Mouse (Mus musculus) midbrain, embryonic 14.5 days (tissue): ENCODE results near the gene Olfr486. TPM values are rescaled to one million over a fixed set of nuclear protein-coding genes. Genes with fewer than 3 reads are reported as not detected.

Experiments used
- ATAC-seq: fragments of 200-750 bp; cut with Nextera tagmentation; 2 replicates; pipeline ENCODE4 v1.8.0; 2017; ENCODE audit warnings: moderate number of reproducible peaks, moderate library complexity; ENCODE audit not compliant: low FRiP score, low TSS enrichment
- DNase-seq: peaks from one replicate; pipeline ENCODE4 v3.0.0-alpha.2; 2015
- H3K27ac ChIP-seq: fragments of 300-500 bp; sonication (generic); replicated peaks from 2 replicates; pipeline ENCODE4 v1.5.1; 2014; ENCODE audit warnings: mild to moderate bottlenecking, low read depth, low read length, moderate library complexity
- H3K27me3 ChIP-seq: fragments of 300-500 bp; sonication (generic); 2 replicates; pipeline ENCODE4 v1.6.1; 2014; ENCODE audit warnings: low read length, control low read depth, mixed read lengths; ENCODE audit not compliant: control insufficient read depth, insufficient read depth
- H3K36me3 ChIP-seq: fragments of 300-500 bp; sonication (generic); 2 replicates; pipeline ENCODE4 v1.6.1; 2014; ENCODE audit warnings: low read length, control low read depth; ENCODE audit not compliant: control insufficient read depth, insufficient read depth
- H3K4me1 ChIP-seq: fragments of 300-500 bp; sonication (generic); 2 replicates; pipeline ENCODE4 v1.6.1; 2014; ENCODE audit warnings: mild to moderate bottlenecking, antibody characterized with exemption, low read length, control low read depth; ENCODE audit not compliant: control insufficient read depth, insufficient read depth
- H3K4me2 ChIP-seq: fragments of 300-500 bp; sonication (generic); 2 replicates; pipeline ENCODE4 v1.6.1; 2014; ENCODE audit warnings: mild to moderate bottlenecking, low read length, moderate library complexity
- H3K4me3 ChIP-seq: fragments of 300-500 bp; sonication (generic); replicated peaks from 2 replicates; pipeline ENCODE4 v1.5.1; 2014; ENCODE audit warnings: low read depth, low read length
- H3K9ac ChIP-seq: fragments of 300-500 bp; sonication (generic); replicated peaks from 2 replicates; pipeline ENCODE4 v1.6.1; 2014; ENCODE audit warnings: mild to moderate bottlenecking, low read length, moderate library complexity
- H3K9me3 ChIP-seq: fragments of 300-500 bp; sonication (generic); 2 replicates; pipeline ENCODE4 v1.6.1; 2016; ENCODE audit warnings: low read length, control low read depth, mixed read lengths; ENCODE audit not compliant: control insufficient read depth
- polyA plus RNA-seq: library from polyadenylated mRNA; unstranded; fragments of >200 nt; fragmentation: Nextera tagmentation; extraction: Ambion mirVana; gene quantifications from 2 replicates; pipeline ENCODE4 v1.2.1, GENCODE M21; 2014

Gene Olfr486
- polyA plus RNA-seq, 1 experiment from 2014 or later: not detected

GRCm38 (mm10) chr7:108127349-108127748 lies 45.2 kb downstream of the Olfr486 start, which contains the start of gene Olfr484:
TSS of gene Olfr484 (minus strand) at chr7:108127449.
- H3K4me3 ChIP-seq: no peak within 1 kb of the TSS
- no peak for ATAC-seq

More at GRCm38 (mm10) chr7:108127349-108127748, 45.2 kb downstream of the Olfr486 start, which contains the start of gene Olfr484:
- H3K36me3 ChIP-seq: no peaks in the 10 kb centered on the region
- H3K9me3 ChIP-seq: no peaks in the 10 kb centered on the region
- no peak for DNase-seq
- H3K4me2 ChIP-seq: no peak within 1 kb of the TSS
- H3K4me1 ChIP-seq: no peaks in the 10 kb centered on the region
- no peaks in the 10 kb centered on the region for H3K27me3 ChIP-seq
- no peak within 1 kb of the TSS for H3K9ac ChIP-seq
- no peak within 1 kb of the TSS for H3K27ac ChIP-seq

Other genes starting within 250 kb of the Olfr486 start
- not detected in 2 replicates for gene Olfr473, start 242.3 kb downstream of the Olfr486 start, polyA plus RNA-seq
- not detected in 2 replicates for gene Olfr474, start 218.1 kb downstream of the Olfr486 start, polyA plus RNA-seq
- not detected in 2 replicates for gene Olfr476, start 207.9 kb downstream of the Olfr486 start, polyA plus RNA-seq
- gene Olfr477, start 186.0 kb downstream of the Olfr486 start, polyA plus RNA-seq: not detected in 2 replicates
- not detected in 2 replicates for gene Olfr478, start 138.8 kb downstream of the Olfr486 start, polyA plus RNA-seq
- gene Olfr479, start 122.0 kb downstream of the Olfr486 start, polyA plus RNA-seq: not detected in 2 replicates
- gene Olfr480, start 105.4 kb downstream of the Olfr486 start, polyA plus RNA-seq: not detected in 2 replicates
- gene Olfr481, start 92.9 kb downstream of the Olfr486 start, polyA plus RNA-seq: not detected in 2 replicates
- not detected in 2 replicates for gene Olfr482, start 75.2 kb downstream of the Olfr486 start, polyA plus RNA-seq
- not detected in 2 replicates for gene Olfr483, start 71.9 kb downstream of the Olfr486 start, polyA plus RNA-seq
- gene Olfr484, start 45.3 kb downstream of the Olfr486 start, polyA plus RNA-seq: not detected in 2 replicates
- not detected in 2 replicates for gene Olfr485, start 12.9 kb downstream of the Olfr486 start, polyA plus RNA-seq
- not detected in 2 replicates for gene Olfr487, start 41.9 kb upstream of the Olfr486 start, polyA plus RNA-seq
- not detected in 2 replicates for gene Olfr488, start 85.6 kb upstream of the Olfr486 start, polyA plus RNA-seq
- gene Olfr490, start 116.2 kb upstream of the Olfr486 start, polyA plus RNA-seq: not detected in 2 replicates
- not detected in 2 replicates for gene Olfr491, start 140.7 kb upstream of the Olfr486 start, polyA plus RNA-seq
- gene Olfr492, start 150.9 kb upstream of the Olfr486 start, polyA plus RNA-seq: not detected in 2 replicates
- gene Olfr493, start 174.2 kb upstream of the Olfr486 start, polyA plus RNA-seq: not detected in 2 replicates
- gene Olfr494, start 192.6 kb upstream of the Olfr486 start, polyA plus RNA-seq: not detected in 2 replicates
- not detected in 2 replicates for gene Olfr495, start 220.4 kb upstream of the Olfr486 start, polyA plus RNA-seq
- not detected in 2 replicates for gene Olfr497, start 247.7 kb upstream of the Olfr486 start, polyA plus RNA-seq